Comparison of ENCODE assay signal across 13 mouse cellular contexts in the genomic region with DNA sequence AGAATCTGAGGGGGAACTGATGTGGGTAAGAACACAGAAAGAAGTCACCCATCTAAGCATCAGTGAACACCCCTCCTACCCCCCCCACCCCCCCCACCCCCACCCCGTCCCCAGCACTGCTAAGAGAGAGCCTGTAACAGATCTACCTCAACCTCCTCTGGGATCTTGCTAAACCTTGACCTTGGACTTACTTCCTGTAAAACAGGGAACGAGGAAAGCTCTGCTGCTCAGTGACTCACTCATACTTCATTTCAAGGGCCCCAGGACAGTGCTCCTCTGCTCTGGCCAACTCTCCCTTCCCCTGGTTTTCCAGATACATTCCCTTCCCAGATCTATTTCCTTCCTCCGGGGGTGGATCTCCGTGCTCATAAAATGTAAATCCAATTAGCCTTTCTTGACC.
"Had no signal": no experiment of that assay in that cellular context is flagged by ENCODE, and none has a peak within 500 bp of the region (broad histone marks: within the 10 kb centered on the region; RNA-seq: fewer than 3 reads in every experiment).

No protein-coding gene starts in this region.

- H3K4me3 ChIP-seq: layer of hippocampus, adult 2 months; left cerebral cortex, adult 2 months; midbrain, embryonic 13.5 days; myocyte; neural tube, embryonic 15.5 days had no signal

- H3K36me3 ChIP-seq: midbrain, embryonic 13.5 days; neural tube, embryonic 15.5 days had no signal

- H3K9me3 ChIP-seq: midbrain, embryonic 13.5 days; neural tube, embryonic 15.5 days had no signal

- H3K27me3 ChIP-seq: midbrain, embryonic 13.5 days; neural tube, embryonic 15.5 days had no signal

- H3K4me2 ChIP-seq: midbrain, embryonic 13.5 days; neural tube, embryonic 15.5 days had no signal

- ATAC-seq: midbrain, embryonic 13.5 days had no signal

- H3K27ac ChIP-seq: layer of hippocampus, adult 2 months; left cerebral cortex, adult 2 months; liver, embryonic 14.5 days; midbrain, embryonic 13.5 days; neural tube, embryonic 15.5 days had no signal

- H3K4me1 ChIP-seq: neural tube, embryonic 15.5 days had no signal

- DNase-seq: kidney, postnatal 10 days; kidney, postnatal 4 days; lung, adult 18-20 months; right cerebral cortex, postnatal 4 days; spleen, adult 18-20 months; thymus, adult 18-20 months; thymus, postnatal 14 days had no signal

- H3K9ac ChIP-seq: liver, embryonic 14.5 days; midbrain, embryonic 13.5 days; neural tube, embryonic 15.5 days had no signal
